ENCODE assay signal across 8 mouse cellular contexts in the genomic region with DNA sequence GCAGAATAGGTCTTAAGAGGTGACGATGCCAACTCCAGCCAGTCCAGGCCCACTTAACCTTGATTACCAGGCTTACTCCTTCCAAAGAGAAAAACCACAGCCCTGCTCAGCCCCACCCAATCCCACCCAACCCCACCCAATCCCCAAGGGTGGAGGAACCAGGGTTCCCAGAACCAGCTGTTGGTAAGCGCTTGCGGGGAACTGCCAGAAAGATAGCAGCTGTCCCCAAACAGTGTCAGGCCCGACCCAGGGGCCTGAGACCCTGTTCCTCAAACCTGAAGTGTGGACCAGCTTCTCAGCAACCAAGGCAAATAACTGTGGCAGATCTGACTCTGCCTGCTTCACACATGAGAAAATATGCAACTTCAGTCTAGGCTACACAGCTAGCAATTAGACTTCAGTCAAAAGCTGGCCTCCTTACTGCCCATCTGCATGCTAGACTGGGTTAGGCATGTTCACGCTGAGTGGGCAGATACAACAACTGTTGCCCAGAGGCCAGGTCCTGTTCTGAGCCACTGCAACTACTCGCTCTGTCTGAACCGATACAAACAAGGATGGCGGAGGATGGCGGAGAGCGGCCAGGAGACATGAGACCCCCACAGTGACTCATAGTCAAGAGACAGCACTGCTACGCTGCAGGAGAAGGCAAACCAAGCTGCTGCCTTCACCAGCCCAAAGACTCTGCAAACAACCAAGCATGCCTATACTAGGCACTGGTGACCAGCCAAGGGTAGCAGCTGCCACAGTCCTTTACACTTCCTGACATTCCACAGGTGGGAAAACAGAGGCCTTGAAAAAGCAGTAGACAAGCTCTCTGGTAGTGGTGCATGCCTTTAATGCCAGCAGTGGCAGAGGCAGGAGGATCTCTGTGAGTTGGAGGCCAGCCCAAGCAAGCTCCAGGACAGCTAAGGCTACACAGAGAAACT. TPM values are rescaled to one million over a fixed set of nuclear protein-coding genes. Genes with fewer than 3 reads are reported as not detected.
A peak's percentile ranks its signal among the peaks of the same experiment; 100 is the strongest.
DNase-seq lines count a peak whose midpoint lies in the region; ATAC-seq and TF ChIP-seq lines count a peak whose summit lies in the region.

No protein-coding gene starts in this region.

- no peak for ATAC-seq in heart, embryonic 13.5 days (ENCODE audit: extremely low read depth, insufficient number of reproducible peaks, low FRiP score, low TSS enrichment)
- no peak for ATAC-seq in forebrain, embryonic 13.5 days
- ATAC-seq in liver, embryonic 15.5 days (ENCODE audit: insufficient read depth), result peak; percentile 16

- no peak for TF ChIP-seq CTCF in ES-Bruce4 (IDR thresholded peaks at IDR 0.05; ENCODE audit: low read depth, low read length)

- DNase-seq in heart, adult 18-20 months, result no peak
- no peak for DNase-seq in urinary bladder, adult 18-20 months (ENCODE audit: low spot score in 2 of 2)
- DNase-seq in layer of hippocampus, postnatal 10 days (ENCODE audit: low spot score in 2 of 2), result no peak
- DNase-seq in thymus, postnatal 36 days, result no peak

- no peaks in the 10 kb centered on the region for H3K27me3 ChIP-seq in heart, embryonic 13.5 days (replicated peaks)
- H3K27me3 ChIP-seq in ES-Bruce4 (ENCODE audit: control insufficient read depth, insufficient read depth, low read length, poor library complexity, severe bottlenecking), result no peaks in the 10 kb centered on the region
- H3K27me3 ChIP-seq in forebrain, embryonic 13.5 days, result no peaks in the 10 kb centered on the region
- no peaks in the 10 kb centered on the region for H3K27me3 ChIP-seq in liver, embryonic 15.5 days

- H3K27ac ChIP-seq in heart, embryonic 13.5 days (replicated peaks), result 0 out of 2 replicates have a peak overlapping the region, but pooled peaks have one; percentile 12
- no peak overlapping the region for H3K27ac ChIP-seq in ES-Bruce4 (ENCODE audit: insufficient read depth, low read length)
- H3K27ac ChIP-seq in forebrain, embryonic 13.5 days, result peak overlapping the region; percentile 3; the same call in 1 of the 2 replicates
- peak overlapping the region; percentile 85 for H3K27ac ChIP-seq in liver, embryonic 15.5 days (replicated peaks)

- peak overlapping the region; percentile 95 for H3K4me2 ChIP-seq in heart, embryonic 13.5 days
- H3K4me2 ChIP-seq in forebrain, embryonic 13.5 days, result peak overlapping the region; percentile 29
- H3K4me2 ChIP-seq in liver, embryonic 15.5 days, result peak overlapping the region; percentile 97

- H3K9ac ChIP-seq in heart, embryonic 13.5 days, result no peak overlapping the region; the same call in 1 of the 2 replicates
- H3K9ac ChIP-seq in ES-Bruce4 (ENCODE audit: low read depth, poor library complexity, severe bottlenecking), result no peak overlapping the region
- peak overlapping the region; percentile 3; the same call in 1 of the 2 replicates for H3K9ac ChIP-seq in forebrain, embryonic 13.5 days
- peak overlapping the region; percentile 51; the same call in 1 of the 2 replicates for H3K9ac ChIP-seq in liver, embryonic 15.5 days

- no peak for TF ChIP-seq POLR2A in ES-Bruce4 (IDR thresholded peaks at IDR 0.05; ENCODE audit: insufficient read depth, low read length)

- 76% methylated on average over 11 of the region's 11 CpGs for WGBS in heart, embryonic 13.5 days
- 54% methylated on average over 11 of the region's 11 CpGs for WGBS in forebrain, embryonic 13.5 days
- 40% methylated on average over 11 of the region's 11 CpGs for WGBS in liver, embryonic 15.5 days (ENCODE audit: insufficient replicate concordance)

- no peaks in the 10 kb centered on the region for H3K36me3 ChIP-seq in heart, embryonic 13.5 days
- no peaks in the 10 kb centered on the region for H3K36me3 ChIP-seq in ES-Bruce4 (ENCODE audit: control insufficient read depth, insufficient read depth, low read length, poor library complexity, severe bottlenecking)
- no peaks in the 10 kb centered on the region for H3K36me3 ChIP-seq in forebrain, embryonic 13.5 days (ENCODE audit: poor library complexity, severe bottlenecking)
- H3K36me3 ChIP-seq in liver, embryonic 15.5 days (replicated peaks), result no peaks in the 10 kb centered on the region

- H3K4me1 ChIP-seq in heart, embryonic 13.5 days, result peaks cover 77% of the 10 kb centered on the region
- peaks cover 11% of the 10 kb centered on the region for H3K4me1 ChIP-seq in ES-Bruce4 (ENCODE audit: control insufficient read depth, insufficient read depth, low read length)
- peaks cover 78% of the 10 kb centered on the region for H3K4me1 ChIP-seq in forebrain, embryonic 13.5 days
- H3K4me1 ChIP-seq in liver, embryonic 15.5 days (replicated peaks), result peaks cover 86% of the 10 kb centered on the region

- no peak for TF ChIP-seq EP300 in ES-Bruce4 (IDR thresholded peaks at IDR 0.05; ENCODE audit: insufficient read depth, low read depth, low read length)

- no peak overlapping the region for H3K4me3 ChIP-seq in heart, embryonic 13.5 days
- H3K4me3 ChIP-seq in ES-Bruce4 (ENCODE audit: low read depth, low read length), result peak overlapping the region; percentile 22
- no peak overlapping the region for H3K4me3 ChIP-seq in forebrain, embryonic 13.5 days
- peak overlapping the region; percentile 27 for H3K4me3 ChIP-seq in liver, embryonic 15.5 days (replicated peaks)

- no peaks in the 10 kb centered on the region for H3K9me3 ChIP-seq in heart, embryonic 13.5 days
- H3K9me3 ChIP-seq in ES-Bruce4 (replicated peaks; ENCODE audit: control insufficient read depth, insufficient read depth, low read length, poor library complexity, severe bottlenecking), result no peaks in the 10 kb centered on the region
- H3K9me3 ChIP-seq in forebrain, embryonic 13.5 days (replicated peaks), result no peaks in the 10 kb centered on the region
- H3K9me3 ChIP-seq in liver, embryonic 15.5 days (replicated peaks), result no peaks in the 10 kb centered on the region

RNA-seq across cellular contexts. Expression of a gene that starts 4.0 kb away (rescaled TPM):
- 40.8 and 42.0 TPM in 2 replicates for polyA plus RNA-seq in heart, embryonic 13.5 days (2015; fragmentation: Nextera tagmentation; extraction: Ambion mirVana)
- 10 to 100 TPM; 13.8 to 18.2 TPM for total RNA-seq in heart, adult 18-20 months (2021)
- 58.8 and 60.0 TPM in 2 replicates for polyA plus RNA-seq in ES-Bruce4 (2011; ENCODE audit: insufficient read depth, insufficient read length, low read depth, missing spikeins)
- polyA plus RNA-seq in forebrain, embryonic 13.5 days (2015; fragmentation: Nextera tagmentation; extraction: Ambion mirVana), result 84.1 and 88.2 TPM in 2 replicates
- 28.8 and 34.6 TPM in 2 replicates for polyA plus RNA-seq in liver, embryonic 15.5 days (2015; fragmentation: Nextera tagmentation; extraction: Ambion mirVana)
- 10 to 100 TPM; 47.3 to 48.7 TPM for total RNA-seq in layer of hippocampus, postnatal 10 days (2021)

RNA-seq across cellular contexts. Expression of a gene that starts 51.0 kb away (rescaled TPM):
- 48.6 and 50.4 TPM in 2 replicates for polyA plus RNA-seq in heart, embryonic 13.5 days (2015; fragmentation: Nextera tagmentation; extraction: Ambion mirVana)
- 10 to 100 TPM; 33.8 to 46.0 TPM for total RNA-seq in heart, adult 18-20 months (2021)
- polyA plus RNA-seq in ES-Bruce4 (2011; ENCODE audit: insufficient read depth, insufficient read length, low read depth, missing spikeins), result 24.8 and 27.5 TPM in 2 replicates
- 49.7 and 57.8 TPM in 2 replicates for polyA plus RNA-seq in forebrain, embryonic 13.5 days (2015; fragmentation: Nextera tagmentation; extraction: Ambion mirVana)
- 69.5 and 77.2 TPM in 2 replicates for polyA plus RNA-seq in liver, embryonic 15.5 days (2015; fragmentation: Nextera tagmentation; extraction: Ambion mirVana)
- 100 to 1,000 TPM; 132 to 150 TPM for total RNA-seq in layer of hippocampus, postnatal 10 days (2021)

Comparison
In these comparisons a context has a peak if more than half of its experiments do, and no peak if none do; other contexts are left out.
1. H3K4me2 ChIP-seq: peak in every context shown above with its lines; median percentile 97 in liver, embryonic 15.5 days; 95 in heart, embryonic 13.5 days; 29 in forebrain, embryonic 13.5 days.
2. H3K4me3 ChIP-seq: peak in ES-Bruce4 (single experiment) and liver, embryonic 15.5 days (single experiment); none in heart, embryonic 13.5 days (single experiment) and forebrain, embryonic 13.5 days (single experiment).
3. H3K9ac ChIP-seq: peak in forebrain, embryonic 13.5 days (single experiment) and liver, embryonic 15.5 days (single experiment); none in heart, embryonic 13.5 days (single experiment) and ES-Bruce4 (single experiment).